Mouse (Mus musculus) cerebellum, postnatal 4 days (tissue): ENCODE data around the gene Spx.

Experiments
- DNase-seq, 2 experiments: peaks; one replicate each; pipeline ENCODE4 v3.0.0; 2022; ENCODE audit warnings: low spot score in 2 of 2, mixed read lengths in 1 of 2

Gene Spx

GRCm38 (mm10) chr6:142429072-142429471 is 15.8 kb downstream of the Spx start:
- no peak for DNase-seq

GRCm38 (mm10) chr6:142451381-142451780 is 38.1 kb downstream of the Spx start:
- no peak for DNase-seq

- no peak for DNase-seq
These were observed 40.1 kb downstream of the Spx start for GRCm38 (mm10) chr6:142453311-142453710.

GRCm38 (mm10) chr6:142455314-142455996 is 42.2 kb downstream of the Spx start:
- no peak for DNase-seq

GRCm38 (mm10) chr6:142458010-142458409 is 44.8 kb downstream of the Spx start:
- no peak for DNase-seq

- no peak for DNase-seq
These were observed 45.9 kb downstream of the Spx start for GRCm38 (mm10) chr6:142459017-142459678.

GRCm38 (mm10) chr6:142462194-142462593 is 49.0 kb downstream of the Spx start:
- DNase-seq = no peak
